Mouse (Mus musculus) megakaryocyte, embryonic 14.5 days (primary cell): Measurements from ENCODE around the gene Zfp787.

ENCODE experiments used
- FLI1 ChIP-seq: IDR thresholded peaks from 2 replicates; pipeline ENCODE4 v1.6.1; 2012; ENCODE audit warnings: low read length, inconsistent platforms, mixed read lengths
- GATA1 ChIP-seq: IDR thresholded peaks from 3 replicates; pipeline ENCODE4 v1.6.1; 2012; ENCODE audit warnings: mixed read lengths, low read length, inconsistent platforms, borderline replicate concordance

GRCm38 (mm10) chr7:6119501-6119900 is 36.3 kb downstream of the Zfp787 start:
- TF ChIP-seq GATA1 (no peak), FLI1 (no peak)
